Mouse (Mus musculus) macrophage (primary cell): Measurements from ENCODE around the gene Prpf31. TPM values are rescaled to one million over a fixed set of nuclear protein-coding genes. Genes with fewer than 3 reads are reported as not detected.

Source experiments
- H3K27ac ChIP-seq: fragments of 350-480 bp; formaldehyde crosslinking; 2 replicates; pipeline ENCODE4 v1.9.0; 2021
- H3K36me3 ChIP-seq: fragments of 350-480 bp; formaldehyde crosslinking; 2 replicates; pipeline ENCODE4 v1.9.0; 2021; ENCODE audit errors: inconsistent target
- H3K4me3 ChIP-seq: fragments of 350-480 bp; formaldehyde crosslinking; 2 replicates; pipeline ENCODE4 v1.9.0; 2021; ENCODE audit errors: inconsistent target
- H3K79me2 ChIP-seq: fragments of 350-480 bp; formaldehyde crosslinking; 2 replicates; pipeline ENCODE4 v1.9.0; 2021; ENCODE audit errors: inconsistent target
- WGBS: methylation state at CpG from one replicate; pipeline ENCODE4 v1.1.7; 2026; ENCODE audit warnings: inconsistent platforms; ENCODE audit not compliant: missing documents; 5-methylcytosine and 5-hydroxymethylcytosine counted together
- polyA plus RNA-seq: library from polyadenylated mRNA; stranded (reverse); fragments of 250-400 nt; gene quantifications from 3 replicates; pipeline ENCODE4 v1.2.4, GENCODE M21; 2018; ENCODE audit warnings: inconsistent platforms

The Prpf31 gene
- polyA plus RNA-seq, 1 experiment from 2014 or later, result 40.2 TPM

- WGBS, result 94% methylated on average over 20 of the region's 31 CpGs
- H3K4me3 ChIP-seq, result no peak overlapping the region
- 0 out of 2 replicates have a peak, but pooled peaks cover 8% of the 10 kb centered on the region for H3K36me3 ChIP-seq
- no peak overlapping the region for H3K27ac ChIP-seq
- H3K79me2 ChIP-seq, result no peaks in the 10 kb centered on the region
Measured at GRCm38 (mm10) chr7:3685400-3686187, 55.8 kb downstream of the Prpf31 start.

- 6% methylated on average over 3 of the region's 3 CpGs for WGBS
- Histone ChIP-seq H3K4me3 (peak overlapping the region; percentile 61), H3K27ac (0 out of 2 replicates have a peak overlapping the region, but pooled peaks have one; percentile 4), H3K36me3 (0 out of 2 replicates have a peak, but pooled peaks cover 6% of the 10 kb centered on the region), H3K79me2 (peaks cover 23% of the 10 kb centered on the region)
Measured at GRCm38 (mm10) chr7:3691919-3692318, 62.1 kb downstream of the Prpf31 start.

Other genes with a start within 250 kb of the Prpf31 start
- gene Cacng8, start 239.3 kb upstream of the Prpf31 start, polyA plus RNA-seq, result not detected in 3 replicates
- gene Cacng6, start 205.8 kb upstream of the Prpf31 start, polyA plus RNA-seq, result not detected in 3 replicates
- 0.34 to 0.75 TPM (median 0.42 TPM) in 3 replicates for gene Tarm1, start 127.4 kb upstream of the Prpf31 start, polyA plus RNA-seq
- gene Oscar, start 13.8 kb upstream of the Prpf31 start, polyA plus RNA-seq, result not detected in 3 replicates
- 207 to 248 TPM (median 217 TPM) in 3 replicates for gene Ndufa3, start 12.6 kb upstream of the Prpf31 start, polyA plus RNA-seq
- 16.1 to 19.8 TPM (median 18.6 TPM) in 3 replicates for gene Tfpt, start 56 bp upstream of the Prpf31 start, polyA plus RNA-seq
- gene Cnot3, start 15.3 kb downstream of the Prpf31 start, polyA plus RNA-seq, result 28.4 to 47.4 TPM (median 36.0 TPM) in 3 replicates
- 13.7 to 21.9 TPM (median 15.4 TPM) in 3 replicates for gene Leng1, start 35.9 kb downstream of the Prpf31 start, polyA plus RNA-seq
- gene Tmc4, start 47.6 kb downstream of the Prpf31 start, polyA plus RNA-seq, result 0.28 to 2.0 TPM (median 0.70 TPM) in 3 replicates
- gene Tsen34, start 62.9 kb downstream of the Prpf31 start, polyA plus RNA-seq, result 16.8 to 42.4 TPM (median 42.3 TPM) in 3 replicates
- gene Mboat7, start 63.5 kb downstream of the Prpf31 start, polyA plus RNA-seq, result 31.1 to 42.2 TPM (median 40.9 TPM) in 3 replicates
- 597 to 1,790 TPM (median 1,385 TPM) in 3 replicates for gene Rps9, start 74.0 kb downstream of the Prpf31 start, polyA plus RNA-seq
- gene Pirb, start 90.4 kb downstream of the Prpf31 start, polyA plus RNA-seq, result 163 to 667 TPM (median 409 TPM) in 3 replicates
- gene Gm15448, start 195.7 kb downstream of the Prpf31 start, polyA plus RNA-seq, result 3.2 to 7.5 TPM (median 4.7 TPM) in 3 replicates
- gene Pira2, start 215.1 kb downstream of the Prpf31 start, polyA plus RNA-seq, result 108 to 233 TPM (median 186 TPM) in 3 replicates